Mouse (Mus musculus) induced T-regulatory cell, adult 2 months (primary cell): ENCODE data around the gene Bicdl1.
"Not testable (repeated sequence)": the region's sequence is repeated elsewhere in the genome, so short reads cannot be mapped to it uniquely, and the experiment has no call there.

Source experiments
- DNase-seq: peaks from one replicate; pipeline ENCODE4 v3.0.0-alpha.2; 2012; ENCODE audit warnings: low read depth

Gene Bicdl1

GRCm38 (mm10) chr5:115731001-115731731 is at the start of gene Bicdl1:
Bicdl1 (minus strand) TSS chr5:115731621.
- peak; percentile 74 for DNase-seq

- no peak for DNase-seq
These were observed 45.5 kb upstream of the Bicdl1 start for GRCm38 (mm10) chr5:115776911-115777310.

GRCm38 (mm10) chr5:115775350-115775749 is 43.9 kb upstream of the Bicdl1 start:
- no peak for DNase-seq

GRCm38 (mm10) chr5:115770048-115770447 is 38.6 kb upstream of the Bicdl1 start:
- peak; percentile 20 for DNase-seq

- no peak for DNase-seq
These were observed 37.7 kb upstream of the Bicdl1 start for GRCm38 (mm10) chr5:115769116-115769515.

- DNase-seq, result no peak
These were observed 35.4 kb upstream of the Bicdl1 start for GRCm38 (mm10) chr5:115766821-115767220.

GRCm38 (mm10) chr5:115763981-115764380 is 32.6 kb upstream of the Bicdl1 start:
- DNase-seq, result no peak

- DNase-seq, result peak; percentile 38
These were observed 29.5 kb upstream of the Bicdl1 start for GRCm38 (mm10) chr5:115760903-115761302.

GRCm38 (mm10) chr5:115758431-115759180 is 27.2 kb upstream of the Bicdl1 start:
- no peak for DNase-seq

GRCm38 (mm10) chr5:115757516-115757915 is 26.1 kb upstream of the Bicdl1 start:
- no peak for DNase-seq

- DNase-seq, result peak; percentile 39
These were observed 24.1 kb upstream of the Bicdl1 start for GRCm38 (mm10) chr5:115755501-115755900.

- DNase-seq, result peak; percentile 67
These were observed 23.4 kb upstream of the Bicdl1 start for GRCm38 (mm10) chr5:115754831-115755230.

- no peak for DNase-seq
These were observed 21.5 kb upstream of the Bicdl1 start for GRCm38 (mm10) chr5:115752883-115753282.

GRCm38 (mm10) chr5:115751916-115752315 is 20.5 kb upstream of the Bicdl1 start:
- DNase-seq, result not testable (repeated sequence)

- DNase-seq, result no peak
These were observed 16.9 kb upstream of the Bicdl1 start for GRCm38 (mm10) chr5:115748316-115748715.

- no peak for DNase-seq
These were observed 13.9 kb upstream of the Bicdl1 start for GRCm38 (mm10) chr5:115745319-115745718.

- no peak for DNase-seq
These were observed 6.6 kb upstream of the Bicdl1 start for GRCm38 (mm10) chr5:115738032-115738431.

GRCm38 (mm10) chr5:115734570-115734969 is 3.1 kb upstream of the Bicdl1 start:
- peak; percentile 57 for DNase-seq

GRCm38 (mm10) chr5:115732849-115733216 is 1.4 kb upstream of the Bicdl1 start:
- no peak for DNase-seq

GRCm38 (mm10) chr5:115732176-115732848 is 891 bp upstream of the Bicdl1 start:
- DNase-seq, result peak; percentile 98

GRCm38 (mm10) chr5:115731732-115732175 is 333 bp upstream of the Bicdl1 start:
- no peak for DNase-seq

GRCm38 (mm10) chr5:115730314-115730713 is 1.1 kb downstream of the Bicdl1 start:
- no peak for DNase-seq

- no peak for DNase-seq
These were observed 4.8 kb downstream of the Bicdl1 start for GRCm38 (mm10) chr5:115726581-115726980.
